Mouse (Mus musculus): ENCODE measurements around the gene Olfr1493-ps1. TPM values are rescaled to one million over a fixed set of nuclear protein-coding genes. Genes with fewer than 3 reads are reported as not detected.

The Olfr1493-ps1 gene
- polyA plus RNA-seq, 1 experiment from 2014 or later: not detected

- no peak within 1 kb of the TSS for H3K9ac ChIP-seq (ENCODE audit: low read depth, low read length)
- H3K27me3 ChIP-seq (replicated peaks; ENCODE audit: control insufficient read depth, insufficient read depth, low read length): no peaks in the 10 kb centered on the region
- no peak within 1 kb of the TSS for H3K4me3 ChIP-seq (ENCODE audit: low read depth, low read length)
- H3K27ac ChIP-seq (ENCODE audit: low read depth, low read length): no peak within 1 kb of the TSS
- no peaks in the 10 kb centered on the region for H3K36me3 ChIP-seq (ENCODE audit: control insufficient read depth, insufficient read depth)
- H3K4me1 ChIP-seq (replicated peaks; ENCODE audit: control insufficient read depth, insufficient read depth, low read length): no peaks in the 10 kb centered on the region
- no peak for ATAC-seq
- H3K4me2 ChIP-seq (replicated peaks; ENCODE audit: low read depth): no peak within 1 kb of the TSS
- 80% methylated on average over 1 of the region's 1 CpGs for WGBS
- H3K9me3 ChIP-seq (ENCODE audit: control insufficient read depth): no peaks in the 10 kb centered on the region
- no peak for TF ChIP-seq CTCF (IDR thresholded peaks at IDR 0.05; ENCODE audit: low read depth)
Observed at GRCm38 (mm10) chr19:13777578-13777977, 54.5 kb downstream of the Olfr1493-ps1 start, which contains the start of gene Olfr1496. Gene Olfr1496 (plus strand): TSS chr19:13777878.

Other genes with a start within 250 kb of the Olfr1493-ps1 start
- not detected in 2 replicates for gene Olfr1475, start 243.1 kb upstream of the Olfr1493-ps1 start, polyA plus RNA-seq (2015; fragmentation: Nextera tagmentation; extraction: Ambion mirVana)
- gene Olfr1477, start 222.7 kb upstream of the Olfr1493-ps1 start, polyA plus RNA-seq (2015; fragmentation: Nextera tagmentation; extraction: Ambion mirVana): not detected in 2 replicates
- not detected in 2 replicates for gene Olfr1480, start 195.4 kb upstream of the Olfr1493-ps1 start, polyA plus RNA-seq (2015; fragmentation: Nextera tagmentation; extraction: Ambion mirVana)
- gene Olfr1484, start 139.8 kb upstream of the Olfr1493-ps1 start, polyA plus RNA-seq (2015; fragmentation: Nextera tagmentation; extraction: Ambion mirVana): not detected in 2 replicates
- gene Olfr1487, start 105.9 kb upstream of the Olfr1493-ps1 start, polyA plus RNA-seq (2015; fragmentation: Nextera tagmentation; extraction: Ambion mirVana): not detected in 2 replicates
- gene Olfr1489, start 91.7 kb upstream of the Olfr1493-ps1 start, polyA plus RNA-seq (2015; fragmentation: Nextera tagmentation; extraction: Ambion mirVana): not detected in 2 replicates
- gene Olfr1490, start 72.2 kb upstream of the Olfr1493-ps1 start, polyA plus RNA-seq (2015; fragmentation: Nextera tagmentation; extraction: Ambion mirVana): not detected in 2 replicates
- gene Olfr1491, start 26.0 kb upstream of the Olfr1493-ps1 start, polyA plus RNA-seq (2015; fragmentation: Nextera tagmentation; extraction: Ambion mirVana): not detected in 2 replicates
- not detected in 2 replicates for gene Olfr1494, start 16.4 kb downstream of the Olfr1493-ps1 start, polyA plus RNA-seq (2015; fragmentation: Nextera tagmentation; extraction: Ambion mirVana)
- gene Olfr1495, start 41.3 kb downstream of the Olfr1493-ps1 start, polyA plus RNA-seq (2015; fragmentation: Nextera tagmentation; extraction: Ambion mirVana): not detected in 2 replicates
- gene Olfr1496, start 54.6 kb downstream of the Olfr1493-ps1 start, polyA plus RNA-seq (2015; fragmentation: Nextera tagmentation; extraction: Ambion mirVana): not detected in 2 replicates
- gene Olfr1497, start 74.9 kb downstream of the Olfr1493-ps1 start, polyA plus RNA-seq (2015; fragmentation: Nextera tagmentation; extraction: Ambion mirVana): not detected in 2 replicates
- not detected in 2 replicates for gene Olfr1499, start 96.2 kb downstream of the Olfr1493-ps1 start, polyA plus RNA-seq (2015; fragmentation: Nextera tagmentation; extraction: Ambion mirVana)
- not detected in 2 replicates for gene Olfr1500, start 107.2 kb downstream of the Olfr1493-ps1 start, polyA plus RNA-seq (2015; fragmentation: Nextera tagmentation; extraction: Ambion mirVana)
- not detected in 2 replicates for gene Olfr1501, start 127.4 kb downstream of the Olfr1493-ps1 start, polyA plus RNA-seq (2015; fragmentation: Nextera tagmentation; extraction: Ambion mirVana)
- not detected in 2 replicates for gene Olfr1502, start 138.5 kb downstream of the Olfr1493-ps1 start, polyA plus RNA-seq (2015; fragmentation: Nextera tagmentation; extraction: Ambion mirVana)
- gene Olfr1504, start 174.7 kb downstream of the Olfr1493-ps1 start, polyA plus RNA-seq (2015; fragmentation: Nextera tagmentation; extraction: Ambion mirVana): not detected in 2 replicates
- not detected in 2 replicates for gene Olfr1505, start 190.3 kb downstream of the Olfr1493-ps1 start, polyA plus RNA-seq (2015; fragmentation: Nextera tagmentation; extraction: Ambion mirVana)

Measured in intestine, postnatal 0 days (tissue).